Mouse (Mus musculus) liver, embryonic 16.5 days (tissue): Measurements from ENCODE around the gene Ovch2. TPM values are rescaled to one million over a fixed set of nuclear protein-coding genes. Genes with fewer than 3 reads are reported as not detected.

Experiments
- ATAC-seq: fragments of 200-750 bp; cut with Nextera tagmentation; 2 replicates; pipeline ENCODE4 v1.8.0; 2017; ENCODE audit warnings: low read depth, mild to moderate bottlenecking, moderate number of reproducible peaks, moderate library complexity
- H3K27ac ChIP-seq: fragments of 300-500 bp; sonication (generic); 2 replicates; pipeline ENCODE4 v1.5.1; 2014; ENCODE audit warnings: mild to moderate bottlenecking, low read length
- H3K27me3 ChIP-seq: fragments of 300-500 bp; sonication (generic); 2 replicates; pipeline ENCODE4 v1.6.1; 2014; ENCODE audit warnings: low read depth, low read length, mixed read lengths; ENCODE audit not compliant: control insufficient read depth, insufficient read depth
- H3K36me3 ChIP-seq: fragments of 300-500 bp; sonication (generic); 2 replicates; pipeline ENCODE4 v1.6.1; 2014; ENCODE audit warnings: mild to moderate bottlenecking; ENCODE audit not compliant: control insufficient read depth, insufficient read depth
- H3K4me1 ChIP-seq: fragments of 300-500 bp; sonication (generic); 2 replicates; pipeline ENCODE4 v1.6.1; 2014; ENCODE audit warnings: low read depth, low read length, mixed read lengths; ENCODE audit not compliant: control insufficient read depth
- H3K4me2 ChIP-seq: fragments of 300-500 bp; sonication (generic); 2 replicates; pipeline ENCODE4 v1.6.1; 2014; ENCODE audit warnings: low read depth, low read length, mixed read lengths
- H3K4me3 ChIP-seq: fragments of 300-500 bp; sonication (generic); 2 replicates; pipeline ENCODE4 v1.5.1; 2014; ENCODE audit warnings: low read depth, mild to moderate bottlenecking, low read length
- H3K9ac ChIP-seq: fragments of 300-500 bp; sonication (generic); 2 replicates; pipeline ENCODE4 v1.6.1; 2014; ENCODE audit warnings: low read depth, low read length
- H3K9me3 ChIP-seq: fragments of 300-500 bp; sonication (generic); replicated peaks from 2 replicates; pipeline ENCODE4 v1.6.1; 2016; ENCODE audit warnings: low read length; ENCODE audit not compliant: control insufficient read depth
- WGBS: fragments of 180-500 bp; shearing (Covaris S2); extraction: QIAGEN DNeasy Blood & Tissue Kit; methylation state at CpG from one replicate; pipeline ENCODE4 v1.1.7; 2014; ENCODE audit not compliant: insufficient replicate concordance; 5-methylcytosine and 5-hydroxymethylcytosine counted together
- polyA plus RNA-seq: library from polyadenylated mRNA; unstranded; fragments of >200 nt; fragmentation: Nextera tagmentation; extraction: Ambion mirVana; gene quantifications from 2 replicates; pipeline ENCODE4 v1.2.1, GENCODE M21; 2015

Ovch2 gene
- polyA plus RNA-seq, 1 experiment from 2014 or later: not detected

GRCm38 (mm10) chr7:107749270-107749669, 51.7 kb downstream of the Ovch2 start:
- no peak for ATAC-seq

DNA sequence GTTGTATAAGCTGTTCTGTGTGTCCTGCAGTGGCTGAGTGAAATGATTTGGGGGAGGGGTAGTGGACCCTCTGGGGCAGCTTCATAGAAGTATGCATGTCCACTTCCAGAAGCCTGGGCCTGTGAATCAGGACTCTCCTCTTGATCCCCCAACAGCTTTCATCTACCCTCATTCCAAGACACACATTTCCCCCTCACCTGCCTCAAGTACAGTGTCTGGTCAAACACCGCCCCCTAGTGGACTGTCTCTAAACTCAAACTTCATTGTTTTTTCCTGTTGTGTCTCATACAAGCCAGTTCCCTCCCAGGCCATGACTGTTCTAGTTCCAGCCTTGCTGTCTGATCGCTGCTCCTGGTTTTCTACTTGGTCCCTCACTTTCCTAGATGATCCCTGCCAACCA, 53.1 kb downstream of the Ovch2 start:
- Histone ChIP-seq H3K27ac (no peak overlapping the region), H3K9me3 (no peaks in the 10 kb centered on the region), H3K4me2 (no peak overlapping the region), H3K36me3 (no peaks in the 10 kb centered on the region; the same call in 1 of the 2 replicates), H3K27me3 (no peaks in the 10 kb centered on the region), H3K4me1 (no peaks in the 10 kb centered on the region), H3K4me3 (no peak overlapping the region), H3K9ac (no peak overlapping the region)
- WGBS: 7% methylated on average over 2 of the region's 2 CpGs
- no peak for ATAC-seq

More at GRCm38 (mm10) chr7:107749270-107749669, 51.7 kb downstream of the Ovch2 start:
- Histone ChIP-seq H3K4me3 (no peak overlapping the region), H3K27ac (no peak overlapping the region), H3K27me3 (no peaks in the 10 kb centered on the region), H3K36me3 (no peaks in the 10 kb centered on the region), H3K9ac (no peak overlapping the region), H3K4me1 (no peaks in the 10 kb centered on the region), H3K9me3 (no peaks in the 10 kb centered on the region), H3K4me2 (no peak overlapping the region)
- WGBS: 6% methylated on average over 3 of the region's 3 CpGs

- WGBS: 73% methylated on average over 9 of the region's 9 CpGs
These were observed 53.5 kb downstream of the Ovch2 start for GRCm38 (mm10) chr7:107747476-107747875.

DNA sequence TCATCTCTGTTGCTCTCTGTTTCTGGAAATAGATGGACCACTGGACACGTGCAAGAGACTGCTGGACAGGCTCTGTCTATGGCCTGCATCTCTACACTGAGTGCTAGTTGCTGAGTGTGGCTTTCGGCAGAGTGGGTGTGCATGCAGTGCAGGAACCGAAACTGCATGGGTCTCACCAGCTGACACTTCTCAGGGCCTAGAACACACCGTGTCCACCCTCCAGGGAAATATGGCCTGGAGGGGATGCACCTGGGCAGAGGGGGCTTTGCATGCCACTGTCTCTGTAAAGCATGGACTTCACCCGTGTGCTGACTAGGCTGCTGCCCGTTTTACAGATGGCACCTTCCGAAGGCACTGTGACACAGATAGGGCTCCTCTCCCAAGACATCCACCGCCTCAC, 55.0 kb downstream of the Ovch2 start:
- no peaks in the 10 kb centered on the region for H3K4me1 ChIP-seq
- H3K4me3 ChIP-seq: no peak overlapping the region
- no peak overlapping the region for H3K27ac ChIP-seq
- H3K27me3 ChIP-seq: no peaks in the 10 kb centered on the region
- 71% methylated on average over 8 of the region's 8 CpGs for WGBS
- H3K4me2 ChIP-seq: no peak overlapping the region
- no peaks in the 10 kb centered on the region for H3K9me3 ChIP-seq
- no peak overlapping the region for H3K9ac ChIP-seq
- ATAC-seq: no peak
- no peaks in the 10 kb centered on the region; the same call in 1 of the 2 replicates for H3K36me3 ChIP-seq

More at GRCm38 (mm10) chr7:107747476-107747875, 53.5 kb downstream of the Ovch2 start:
- Histone ChIP-seq H3K27ac (no peak overlapping the region), H3K9me3 (no peaks in the 10 kb centered on the region), H3K36me3 (no peaks in the 10 kb centered on the region; the same call in 1 of the 2 replicates), H3K4me3 (no peak overlapping the region), H3K27me3 (no peaks in the 10 kb centered on the region), H3K4me1 (no peaks in the 10 kb centered on the region), H3K4me2 (no peak overlapping the region), H3K9ac (no peak overlapping the region)
- ATAC-seq: no peak

DNA sequence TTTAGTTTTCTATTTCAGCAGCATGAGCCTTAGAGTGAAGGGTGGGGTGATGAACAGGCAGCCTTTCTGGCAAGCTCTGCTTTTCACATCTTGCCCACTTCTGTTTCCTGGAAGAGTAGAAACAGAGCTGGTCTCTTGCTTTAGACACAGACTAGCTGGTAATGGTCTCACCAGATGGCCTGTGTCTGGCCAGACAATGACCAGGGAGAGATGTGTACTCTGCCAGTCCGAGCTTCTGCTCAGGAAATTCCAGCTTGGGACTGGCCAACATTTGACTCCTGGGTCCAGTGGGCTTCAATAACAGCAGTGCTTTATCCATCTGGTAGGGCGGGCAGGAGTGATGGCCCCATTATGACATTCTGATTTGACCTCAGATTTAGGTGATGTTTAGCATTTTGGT, 55.9 kb downstream of the Ovch2 start:
- no peaks in the 10 kb centered on the region for H3K9me3 ChIP-seq
- no peak for ATAC-seq
- H3K4me1 ChIP-seq: no peaks in the 10 kb centered on the region
- H3K27ac ChIP-seq: no peak overlapping the region
- H3K36me3 ChIP-seq: no peaks in the 10 kb centered on the region; the same call in 1 of the 2 replicates
- H3K4me2 ChIP-seq: no peak overlapping the region
- no peak overlapping the region for H3K4me3 ChIP-seq
- H3K27me3 ChIP-seq: no peaks in the 10 kb centered on the region
- WGBS: 33% methylated on average over 2 of the region's 2 CpGs
- H3K9ac ChIP-seq: no peak overlapping the region

- Histone ChIP-seq H3K9ac (no peak overlapping the region), H3K36me3 (no peaks in the 10 kb centered on the region; the same call in 1 of the 2 replicates), H3K4me2 (no peak overlapping the region), H3K4me3 (no peak overlapping the region), H3K4me1 (no peaks in the 10 kb centered on the region), H3K27ac (no peak overlapping the region), H3K27me3 (no peaks in the 10 kb centered on the region), H3K9me3 (no peaks in the 10 kb centered on the region)
- 74% methylated on average over 4 of the region's 4 CpGs for WGBS
- no peak for ATAC-seq
These were observed 56.6 kb downstream of the Ovch2 start for GRCm38 (mm10) chr7:107744454-107744853.

- 65% methylated on average over 10 of the region's 10 CpGs for WGBS
These were observed 58.0 kb downstream of the Ovch2 start for GRCm38 (mm10) chr7:107742963-107743465.

DNA sequence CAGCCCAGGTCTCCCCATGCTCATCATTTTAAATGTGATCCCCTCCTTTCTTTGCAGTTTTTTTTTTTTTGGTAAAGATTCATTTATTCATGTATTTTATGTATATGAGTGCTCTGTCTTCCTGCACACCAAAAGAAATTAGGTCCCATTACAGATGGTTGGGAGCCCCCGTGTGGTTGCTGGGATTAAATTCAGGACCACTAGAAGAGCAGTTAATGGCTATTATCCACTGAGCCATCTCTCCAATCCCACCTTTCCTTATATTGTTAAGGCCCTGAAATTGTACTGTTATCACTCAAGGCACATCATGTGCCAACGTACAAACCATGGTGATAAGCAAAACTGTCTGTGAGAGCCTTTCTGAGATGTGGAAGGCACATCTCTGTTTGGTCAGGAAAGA, 62.3 kb downstream of the Ovch2 start:
- H3K4me2 ChIP-seq: no peak overlapping the region
- 17% methylated on average over 2 of the region's 2 CpGs for WGBS

More at GRCm38 (mm10) chr7:107742963-107743465, 58.0 kb downstream of the Ovch2 start:
- no peak overlapping the region for H3K4me3 ChIP-seq
- no peak overlapping the region for H3K27ac ChIP-seq
- no peak overlapping the region for H3K4me2 ChIP-seq
- H3K27me3 ChIP-seq: no peaks in the 10 kb centered on the region
- no peak overlapping the region for H3K9ac ChIP-seq
- no peaks in the 10 kb centered on the region; the same call in 1 of the 2 replicates for H3K36me3 ChIP-seq
- H3K4me1 ChIP-seq: no peaks in the 10 kb centered on the region
- no peak for ATAC-seq
- no peaks in the 10 kb centered on the region for H3K9me3 ChIP-seq

DNA sequence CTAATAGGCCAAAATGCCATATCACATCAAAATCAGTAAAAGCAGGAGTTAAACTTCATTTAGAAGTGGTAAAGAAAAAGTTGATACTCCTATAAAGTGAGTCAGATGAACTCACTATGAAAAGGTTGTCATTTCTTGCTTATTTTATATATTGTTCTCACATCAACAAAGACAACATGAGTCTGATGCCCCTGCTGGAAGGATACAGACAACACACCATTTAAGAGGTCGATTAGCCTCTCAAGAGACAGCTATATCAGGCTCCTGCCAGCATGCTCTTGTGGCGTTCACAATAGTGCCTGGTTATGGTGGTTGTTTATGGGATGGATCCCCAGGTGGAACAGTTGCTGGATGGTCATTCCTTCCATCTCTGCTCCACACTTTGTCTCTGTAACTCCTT, 67.8 kb downstream of the Ovch2 start:
- no peaks in the 10 kb centered on the region for H3K9me3 ChIP-seq
- H3K4me1 ChIP-seq: no peaks in the 10 kb centered on the region
- 48% methylated on average over 2 of the region's 2 CpGs for WGBS
- no peak overlapping the region for H3K4me2 ChIP-seq
- no peaks in the 10 kb centered on the region for H3K27me3 ChIP-seq
- ATAC-seq: no peak
- no peak overlapping the region for H3K9ac ChIP-seq
- H3K4me3 ChIP-seq: no peak overlapping the region
- no peaks in the 10 kb centered on the region for H3K36me3 ChIP-seq
- no peak overlapping the region for H3K27ac ChIP-seq

More for the DNA sequence above, 62.3 kb downstream of the Ovch2 start:
- Histone ChIP-seq H3K27me3 (no peaks in the 10 kb centered on the region), H3K4me1 (no peaks in the 10 kb centered on the region), H3K36me3 (no peaks in the 10 kb centered on the region; the same call in 1 of the 2 replicates), H3K9ac (no peak overlapping the region), H3K4me3 (no peak overlapping the region), H3K27ac (no peak overlapping the region), H3K9me3 (no peaks in the 10 kb centered on the region)
- ATAC-seq: no peak
